Comparison of ENCODE assay signal across 8 mouse cellular contexts in the genomic region with DNA sequence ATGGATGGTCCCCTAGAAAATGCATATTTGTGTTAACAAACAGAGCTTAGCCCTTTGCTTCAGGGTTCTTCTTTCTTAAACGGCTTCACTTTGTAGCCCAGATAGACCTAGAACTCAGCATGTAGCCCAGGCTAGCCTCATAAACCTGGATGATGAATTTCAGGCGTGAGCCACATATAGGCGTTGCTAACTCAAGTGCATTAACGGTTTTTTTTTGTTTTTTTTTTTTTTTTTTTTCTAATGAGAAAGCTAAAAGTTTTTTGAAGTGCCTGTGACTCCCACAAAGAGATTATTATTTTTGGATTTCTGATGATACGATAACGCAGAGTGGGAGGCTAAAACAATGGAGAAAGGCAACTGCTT. TPM values are rescaled to one million over a fixed set of nuclear protein-coding genes. Genes with fewer than 3 reads are reported as not detected.
DNase-seq lines count a peak whose midpoint lies in the region; ATAC-seq and TF ChIP-seq lines count a peak whose summit lies in the region.

No protein-coding gene starts in this region.

- H3K36me3 ChIP-seq in heart, embryonic 10.5 days = no peaks in the 10 kb centered on the region
- H3K36me3 ChIP-seq in E14TG2a.4 (ENCODE audit: insufficient read depth, low read length) = peaks cover 6% of the 10 kb centered on the region
- no peaks in the 10 kb centered on the region for H3K36me3 ChIP-seq in forebrain, embryonic 16.5 days (ENCODE audit: control insufficient read depth, insufficient read depth)
- H3K36me3 ChIP-seq in liver, postnatal 0 days (replicated peaks; ENCODE audit: insufficient read depth, low read length) = no peaks in the 10 kb centered on the region

- no peaks in the 10 kb centered on the region for H3K9me3 ChIP-seq in heart, embryonic 10.5 days
- no peaks in the 10 kb centered on the region for H3K9me3 ChIP-seq in E14TG2a.4 (ENCODE audit: low read length)
- H3K9me3 ChIP-seq in forebrain, embryonic 16.5 days (ENCODE audit: control insufficient read depth, low read length) = no peaks in the 10 kb centered on the region
- H3K9me3 ChIP-seq in liver, postnatal 0 days (ENCODE audit: low read length) = no peaks in the 10 kb centered on the region

- WGBS in heart, embryonic 10.5 days = 59% methylated on average over 6 of the region's 6 CpGs
- 55% methylated on average over 6 of the region's 6 CpGs for WGBS in forebrain, embryonic 16.5 days
- 44% methylated on average over 6 of the region's 6 CpGs for WGBS in liver, postnatal 0 days (ENCODE audit: insufficient replicate concordance)

- no peak for DNase-seq in heart, embryonic 10.5 days (ENCODE audit: low spot score)
- DNase-seq in heart, adult 18-20 months = no peak
- no peak for DNase-seq in liver, postnatal 0 days
- DNase-seq in spleen, postnatal 14 days (ENCODE audit: low spot score in 2 of 2) = no peak
- DNase-seq in left cerebral cortex, postnatal 10 days (ENCODE audit: extremely low spot score in 1 of 2, low spot score in 2 of 2) = no peak

- TF ChIP-seq CTCF in E14TG2a.4 (conservative IDR thresholded peaks at IDR 0.05; ENCODE audit: low read length) = no peak
- no peak for TF ChIP-seq CTCF in liver, postnatal 0 days (IDR thresholded peaks at IDR 0.05; ENCODE audit: low read depth)

- H3K4me1 ChIP-seq in heart, embryonic 10.5 days = peaks cover 16% of the 10 kb centered on the region
- H3K4me1 ChIP-seq in E14TG2a.4 (replicated peaks; ENCODE audit: low read depth, low read length) = peaks cover 26% of the 10 kb centered on the region
- peaks cover 16% of the 10 kb centered on the region for H3K4me1 ChIP-seq in forebrain, embryonic 16.5 days (replicated peaks; ENCODE audit: control insufficient read depth, insufficient read depth, low read length)
- H3K4me1 ChIP-seq in liver, postnatal 0 days (ENCODE audit: insufficient read depth) = peaks cover 20% of the 10 kb centered on the region

- intact Hi-C loops in left cerebral cortex, postnatal 10 days (cut with DNase I) = no loop called here

- H3K27me3 ChIP-seq in heart, embryonic 10.5 days (ENCODE audit: insufficient read depth, poor library complexity, severe bottlenecking) = peaks cover 9% of the 10 kb centered on the region; the same call in 1 of the 2 replicates
- H3K27me3 ChIP-seq in E14TG2a.4 (ENCODE audit: insufficient read depth, low read length) = peaks cover 28% of the 10 kb centered on the region
- H3K27me3 ChIP-seq in forebrain, embryonic 16.5 days (replicated peaks; ENCODE audit: control insufficient read depth, insufficient read depth, low read length) = no peaks in the 10 kb centered on the region
- H3K27me3 ChIP-seq in liver, postnatal 0 days (ENCODE audit: insufficient read depth, low read length) = no peaks in the 10 kb centered on the region

- no peak for ATAC-seq in forebrain, embryonic 16.5 days
- no peak for ATAC-seq in liver, postnatal 0 days
- ATAC-seq in monocyte, adult 5-6 weeks (replicated peaks; ENCODE audit: insufficient number of reproducible peaks, low FRiP score, low TSS enrichment, poor library complexity, severe bottlenecking) = no peak

- H3K4me3 ChIP-seq in heart, embryonic 10.5 days = peak overlapping the region; percentile 98
- H3K4me3 ChIP-seq in E14TG2a.4 (replicated peaks; ENCODE audit: low read length) = peak overlapping the region; percentile 99; the same call in 1 of the 2 replicates
- peak overlapping the region; percentile 98 for H3K4me3 ChIP-seq in forebrain, embryonic 16.5 days (replicated peaks; ENCODE audit: low read length)
- H3K4me3 ChIP-seq in liver, postnatal 0 days (ENCODE audit: low read depth, low read length) = no peak overlapping the region

- H3K4me2 ChIP-seq in forebrain, embryonic 16.5 days (ENCODE audit: low read length) = peak overlapping the region; percentile 25
- H3K4me2 ChIP-seq in liver, postnatal 0 days (ENCODE audit: low read depth, low read length) = peak overlapping the region; percentile 40

- no peak overlapping the region for H3K27ac ChIP-seq in heart, embryonic 10.5 days
- no peak overlapping the region; the same call in 1 of the 2 replicates for H3K27ac ChIP-seq in forebrain, embryonic 16.5 days (ENCODE audit: low read length)
- H3K27ac ChIP-seq in liver, postnatal 0 days (ENCODE audit: low read depth) = peak overlapping the region; percentile 98; the same call in 1 of the 2 replicates

- no peak; the same call in 1 of the 2 replicates for TF ChIP-seq EP300 in liver, postnatal 0 days (IDR thresholded peaks at IDR 0.05; ENCODE audit: low read depth)

- H3K9ac ChIP-seq in forebrain, embryonic 16.5 days (replicated peaks; ENCODE audit: low read depth, low read length) = 0 out of 2 replicates have a peak overlapping the region, but pooled peaks have one; percentile 26
- H3K9ac ChIP-seq in liver, postnatal 0 days (replicated peaks) = no peak overlapping the region

RNA-seq across cellular contexts. Expression of gene Slc30a5, which starts 0.4 kb away (rescaled TPM):
- polyA plus RNA-seq in heart, embryonic 10.5 days (2016; fragmentation: Nextera tagmentation; extraction: Ambion mirVana) = 39.0 and 45.6 TPM in 2 replicates
- 10 to 100 TPM; 20.1 to 21.8 TPM for total RNA-seq in heart, adult 18-20 months (2021)
- polyA plus RNA-seq in forebrain, embryonic 16.5 days (2015; fragmentation: Nextera tagmentation; extraction: Ambion mirVana) = 34.9 and 38.8 TPM in 2 replicates
- polyA plus RNA-seq in liver, postnatal 0 days (2015; fragmentation: Nextera tagmentation; extraction: Ambion mirVana) = 18.8 and 18.9 TPM in 2 replicates
- 10 to 100 TPM; 40.1 to 42.8 TPM for total RNA-seq in left cerebral cortex, postnatal 10 days (2021)
- 64.2 to 92.8 TPM (median 72.0 TPM) in 3 replicates for total RNA-seq in monocyte, adult 5-6 weeks (2017)

RNA-seq across cellular contexts. Expression of gene Ccnb1, which starts 47.3 kb away (rescaled TPM):
- polyA plus RNA-seq in heart, embryonic 10.5 days (2016; fragmentation: Nextera tagmentation; extraction: Ambion mirVana) = 295 and 306 TPM in 2 replicates
- 1 to 10 TPM in 1 of 2 experiments, under 1 TPM in 1; 0.57 to 1.1 TPM for total RNA-seq in heart, adult 18-20 months (2021)
- polyA plus RNA-seq in forebrain, embryonic 16.5 days (2015; fragmentation: Nextera tagmentation; extraction: Ambion mirVana) = 102 and 131 TPM in 2 replicates
- 74.6 and 85.2 TPM in 2 replicates for polyA plus RNA-seq in liver, postnatal 0 days (2015; fragmentation: Nextera tagmentation; extraction: Ambion mirVana)
- total RNA-seq in left cerebral cortex, postnatal 10 days (2021) = 1 to 10 TPM; 3.9 to 6.5 TPM
- total RNA-seq in monocyte, adult 5-6 weeks (2017) = 1.5 to 1.8 TPM (median 1.6 TPM) in 3 replicates

RNA-seq across cellular contexts. Expression of gene Cenph, which starts 57.9 kb away (rescaled TPM):
- polyA plus RNA-seq in heart, embryonic 10.5 days (2016; fragmentation: Nextera tagmentation; extraction: Ambion mirVana) = 28.9 and 38.1 TPM in 2 replicates
- total RNA-seq in heart, adult 18-20 months (2021) = not detected
- 13.4 and 14.7 TPM in 2 replicates for polyA plus RNA-seq in forebrain, embryonic 16.5 days (2015; fragmentation: Nextera tagmentation; extraction: Ambion mirVana)
- 19.4 and 19.6 TPM in 2 replicates for polyA plus RNA-seq in liver, postnatal 0 days (2015; fragmentation: Nextera tagmentation; extraction: Ambion mirVana)
- total RNA-seq in left cerebral cortex, postnatal 10 days (2021) = 1 to 10 TPM; 1.8 to 3.1 TPM
- total RNA-seq in monocyte, adult 5-6 weeks (2017) = 0.68 to 3.1 TPM (median 2.5 TPM) in 3 replicates
